ENCODE assay signal across 11 mouse cellular contexts in the genomic region with DNA sequence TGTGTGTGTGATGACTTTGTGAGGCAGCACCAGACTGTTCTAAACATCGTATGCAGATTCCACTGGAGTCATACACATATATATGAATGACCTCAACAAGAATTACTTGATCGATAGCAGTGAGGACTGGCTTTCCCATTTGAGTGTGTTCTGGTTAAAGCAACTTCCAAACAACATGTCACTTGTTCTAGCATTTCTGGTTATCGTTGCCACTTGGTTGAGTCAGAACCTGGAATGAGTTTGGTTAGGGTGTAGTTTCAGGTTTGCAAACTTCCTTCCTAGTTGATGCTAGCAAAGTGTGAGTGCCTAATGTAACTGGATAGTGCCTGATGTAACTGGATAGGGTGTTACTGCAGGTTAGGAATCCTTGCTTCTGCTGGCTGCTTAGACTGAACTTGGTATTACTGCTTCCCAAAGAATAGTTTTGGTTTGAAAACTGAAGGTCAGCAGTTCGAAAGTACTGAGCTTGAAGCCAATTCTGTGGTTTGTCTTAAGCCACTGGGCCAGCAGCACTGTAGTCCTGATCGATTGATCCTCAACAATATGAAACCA.
A peak's percentile ranks its signal among the peaks of the same experiment; 100 is the strongest.
DNase-seq lines count a peak whose midpoint lies in the region; ATAC-seq and TF ChIP-seq lines count a peak whose summit lies in the region.
"Had no signal": no experiment of that assay in that cellular context is flagged by ENCODE, and none has a peak within 500 bp of the region (broad histone marks: within the 10 kb centered on the region; RNA-seq: fewer than 3 reads in every experiment).

No protein-coding gene starts in this region.

- no peaks in the 10 kb centered on the region for H3K27me3 ChIP-seq in heart, embryonic 12.5 days (replicated peaks)
- no peaks in the 10 kb centered on the region for H3K27me3 ChIP-seq in lung, embryonic 16.5 days (ENCODE audit: control insufficient read depth, insufficient read depth, low read depth, low read length)
- H3K27me3 ChIP-seq in heart, embryonic 16.5 days (ENCODE audit: control insufficient read depth, insufficient read depth, low read length): no peaks in the 10 kb centered on the region
- no peaks in the 10 kb centered on the region for H3K27me3 ChIP-seq in stomach, embryonic 16.5 days (ENCODE audit: control insufficient read depth, insufficient read depth, low read length)

- 83% methylated on average over 5 of the region's 5 CpGs for WGBS in heart, embryonic 12.5 days
- 75% methylated on average over 5 of the region's 5 CpGs for WGBS in lung, embryonic 16.5 days
- 69% methylated on average over 5 of the region's 5 CpGs for WGBS in lung, adult 2 months
- WGBS in heart, embryonic 16.5 days: 77% methylated on average over 5 of the region's 5 CpGs
- 63% methylated on average over 5 of the region's 5 CpGs for WGBS in stomach, embryonic 16.5 days

- no peak for DNase-seq in heart, postnatal 4 days
- DNase-seq in lung, adult 2 months: no peak
- DNase-seq in layer of hippocampus, adult 18-20 months (ENCODE audit: low spot score in 2 of 2): no peak
- no peak for DNase-seq in ovary, postnatal 14 days (ENCODE audit: low spot score)
- DNase-seq: gastrocnemius, postnatal 25 days; midbrain, embryonic 14.5 days had no signal

- peaks cover 45% of the 10 kb centered on the region for H3K4me1 ChIP-seq in heart, embryonic 12.5 days (replicated peaks)
- H3K4me1 ChIP-seq in lung, embryonic 16.5 days (replicated peaks; ENCODE audit: control insufficient read depth, insufficient read depth, low read length): peaks cover 51% of the 10 kb centered on the region
- H3K4me1 ChIP-seq in lung, adult 2 months (ENCODE audit: control insufficient read depth, insufficient read depth, low read length): peaks cover 20% of the 10 kb centered on the region
- peaks cover 57% of the 10 kb centered on the region for H3K4me1 ChIP-seq in heart, embryonic 16.5 days (ENCODE audit: control insufficient read depth, insufficient read depth, low read length)
- peaks cover 46% of the 10 kb centered on the region for H3K4me1 ChIP-seq in stomach, embryonic 16.5 days (ENCODE audit: control insufficient read depth, insufficient read depth, low read length)

- peak overlapping the region; percentile 97 for H3K27ac ChIP-seq in heart, embryonic 12.5 days (ENCODE audit: poor library complexity, severe bottlenecking)
- H3K27ac ChIP-seq in lung, embryonic 16.5 days (ENCODE audit: low read length): peak overlapping the region; percentile 77
- peak overlapping the region; percentile 97 for H3K27ac ChIP-seq in heart, embryonic 16.5 days (ENCODE audit: low read length)
- H3K27ac ChIP-seq in stomach, embryonic 16.5 days (ENCODE audit: low read length): peak overlapping the region; percentile 58

- H3K4me3 ChIP-seq in heart, embryonic 12.5 days: no peak overlapping the region
- no peak overlapping the region for H3K4me3 ChIP-seq in lung, embryonic 16.5 days (ENCODE audit: low read length)
- H3K4me3 ChIP-seq in lung, adult 2 months (replicated peaks; ENCODE audit: extremely low read depth, low read depth, low read length): no peak overlapping the region
- no peak overlapping the region for H3K4me3 ChIP-seq in heart, embryonic 16.5 days (ENCODE audit: low read length)
- no peak overlapping the region for H3K4me3 ChIP-seq in stomach, embryonic 16.5 days (replicated peaks; ENCODE audit: low read length)

- ATAC-seq in heart, embryonic 12.5 days (ENCODE audit: insufficient number of reproducible peaks, low FRiP score): no peak
- no peak for ATAC-seq in lung, embryonic 16.5 days (ENCODE audit: low read depth)
- ATAC-seq in heart, embryonic 16.5 days (replicated peaks; ENCODE audit: extremely low read depth, insufficient read depth, low FRiP score): no peak
- ATAC-seq in stomach, embryonic 16.5 days (ENCODE audit: insufficient read depth, low FRiP score): no peak
- ATAC-seq: inflammation-experienced regulatory T-cells, adult 6 months had no signal

- no peaks in the 10 kb centered on the region for H3K36me3 ChIP-seq in heart, embryonic 12.5 days
- no peaks in the 10 kb centered on the region for H3K36me3 ChIP-seq in lung, embryonic 16.5 days (ENCODE audit: control insufficient read depth, insufficient read depth, low read length)
- no peaks in the 10 kb centered on the region for H3K36me3 ChIP-seq in heart, embryonic 16.5 days (ENCODE audit: control insufficient read depth, insufficient read depth)
- no peaks in the 10 kb centered on the region for H3K36me3 ChIP-seq in stomach, embryonic 16.5 days (ENCODE audit: control insufficient read depth, insufficient read depth, low read length)

- H3K9ac ChIP-seq in heart, embryonic 12.5 days: no peak overlapping the region
- H3K9ac ChIP-seq in lung, embryonic 16.5 days (ENCODE audit: low read length): no peak overlapping the region
- peak overlapping the region; percentile 35; the same call in 1 of the 2 replicates for H3K9ac ChIP-seq in heart, embryonic 16.5 days (ENCODE audit: low read length)
- no peak overlapping the region for H3K9ac ChIP-seq in stomach, embryonic 16.5 days (ENCODE audit: low read length)

- no peaks in the 10 kb centered on the region for H3K9me3 ChIP-seq in heart, embryonic 12.5 days (replicated peaks)
- H3K9me3 ChIP-seq in lung, embryonic 16.5 days (ENCODE audit: control insufficient read depth, low read length): no peaks in the 10 kb centered on the region
- H3K9me3 ChIP-seq in heart, embryonic 16.5 days (replicated peaks; ENCODE audit: control insufficient read depth, low read length): no peaks in the 10 kb centered on the region
- no peaks in the 10 kb centered on the region for H3K9me3 ChIP-seq in stomach, embryonic 16.5 days (replicated peaks; ENCODE audit: control insufficient read depth, low read length)

- H3K4me2 ChIP-seq in heart, embryonic 12.5 days: no peak overlapping the region
- no peak overlapping the region for H3K4me2 ChIP-seq in lung, embryonic 16.5 days (ENCODE audit: low read depth, low read length)
- H3K4me2 ChIP-seq in heart, embryonic 16.5 days (ENCODE audit: low read depth, low read length): no peak overlapping the region
- H3K4me2 ChIP-seq in stomach, embryonic 16.5 days (ENCODE audit: low read depth, low read length): no peak overlapping the region

- TF ChIP-seq POLR2A in lung, adult 2 months (IDR thresholded peaks at IDR 0.05; ENCODE audit: borderline replicate concordance, extremely low read depth, low read depth, low read length): no peak

- no peak for TF ChIP-seq CTCF in lung, adult 2 months (IDR thresholded peaks at IDR 0.05; ENCODE audit: insufficient read depth, low read length)
